Mouse (Mus musculus) heart, embryonic 16.5 days (tissue): ENCODE data around the gene Rpp38. TPM values are rescaled to one million over a fixed set of nuclear protein-coding genes. Genes with fewer than 3 reads are reported as not detected.

Experiments
- ATAC-seq: fragments of 200-750 bp; cut with Nextera tagmentation; replicated peaks from 2 replicates; pipeline ENCODE4 v1.8.0; 2017; ENCODE audit warnings: moderate number of reproducible peaks; ENCODE audit not compliant: insufficient read depth, low FRiP score; ENCODE audit errors: extremely low read depth
- H3K27ac ChIP-seq: fragments of 300-500 bp; sonication (generic); 2 replicates; pipeline ENCODE4 v1.5.1; 2014; ENCODE audit warnings: mild to moderate bottlenecking, low read length, control low read depth, moderate library complexity
- H3K27me3 ChIP-seq: fragments of 300-500 bp; sonication (generic); 2 replicates; pipeline ENCODE4 v1.6.1; 2014; ENCODE audit warnings: low read length, mixed read lengths; ENCODE audit not compliant: control insufficient read depth, insufficient read depth
- H3K36me3 ChIP-seq: fragments of 300-500 bp; sonication (generic); 2 replicates; pipeline ENCODE4 v1.6.1; 2014; ENCODE audit not compliant: control insufficient read depth, insufficient read depth
- H3K4me1 ChIP-seq: fragments of 300-500 bp; sonication (generic); 2 replicates; pipeline ENCODE4 v1.6.1; 2014; ENCODE audit warnings: low read length, mixed read lengths; ENCODE audit not compliant: control insufficient read depth, insufficient read depth
- H3K4me2 ChIP-seq: fragments of 300-500 bp; sonication (generic); 2 replicates; pipeline ENCODE4 v1.6.1; 2014; ENCODE audit warnings: low read depth, mild to moderate bottlenecking, control low read depth, low read length
- H3K4me3 ChIP-seq: fragments of 300-500 bp; sonication (generic); 2 replicates; pipeline ENCODE4 v1.5.1; 2014; ENCODE audit warnings: mild to moderate bottlenecking, control low read depth, low read length
- H3K9ac ChIP-seq: fragments of 300-500 bp; sonication (generic); 2 replicates; pipeline ENCODE4 v1.6.1; 2014; ENCODE audit warnings: low read length, control low read depth
- H3K9me3 ChIP-seq: fragments of 300-500 bp; sonication (generic); replicated peaks from 2 replicates; pipeline ENCODE4 v1.6.1; 2016; ENCODE audit warnings: low read length; ENCODE audit not compliant: control insufficient read depth
- WGBS: fragments of 180-500 bp; shearing (Covaris S2); extraction: QIAGEN DNeasy Blood & Tissue Kit; methylation state at CpG from one replicate; pipeline ENCODE4 v1.1.7; 2014; 5-methylcytosine and 5-hydroxymethylcytosine counted together
- polyA plus RNA-seq: library from polyadenylated mRNA; unstranded; fragments of >200 nt; fragmentation: Nextera tagmentation; extraction: Ambion mirVana; gene quantifications from 2 replicates; pipeline ENCODE4 v1.2.1, GENCODE M21; 2015

Rpp38 gene
- polyA plus RNA-seq, 1 experiment from 2014 or later, result 11.9 TPM

GRCm38 (mm10) chr2:3305426-3306025, 26.9 kb downstream of the Rpp38 start:
- Histone ChIP-seq H3K27ac (no peak overlapping the region), H3K4me1 (no peaks in the 10 kb centered on the region), H3K9me3 (no peaks in the 10 kb centered on the region), H3K4me2 (no peak overlapping the region), H3K27me3 (no peaks in the 10 kb centered on the region), H3K9ac (no peak overlapping the region), H3K36me3 (peaks cover 11% of the 10 kb centered on the region), H3K4me3 (no peak overlapping the region)
- no peak for ATAC-seq
- 58% methylated on average over 3 of the region's 3 CpGs for whole genome bisulfite sequencing

- H3K27me3 ChIP-seq, result no peaks in the 10 kb centered on the region
- H3K4me2 ChIP-seq, result no peak overlapping the region
- no peak overlapping the region for H3K27ac ChIP-seq
- no peak overlapping the region for H3K9ac ChIP-seq
- H3K4me1 ChIP-seq, result no peaks in the 10 kb centered on the region
- H3K9me3 ChIP-seq, result no peaks in the 10 kb centered on the region
- H3K36me3 ChIP-seq, result no peaks in the 10 kb centered on the region
- WGBS, result 87% methylated on average over 7 of the region's 7 CpGs
- H3K4me3 ChIP-seq, result no peak overlapping the region
- ATAC-seq, result no peak
Observed at GRCm38 (mm10) chr2:3295826-3296225, 36.6 kb downstream of the Rpp38 start.

- H3K4me1 ChIP-seq, result no peaks in the 10 kb centered on the region
- no peak for ATAC-seq
- H3K36me3 ChIP-seq, result no peaks in the 10 kb centered on the region
- 53% methylated on average over 1 of the region's 1 CpGs for WGBS
- H3K27ac ChIP-seq, result no peak overlapping the region
- no peak overlapping the region for H3K4me2 ChIP-seq
- H3K9ac ChIP-seq, result no peak overlapping the region
- H3K4me3 ChIP-seq, result no peak overlapping the region
- no peaks in the 10 kb centered on the region for H3K9me3 ChIP-seq
- H3K27me3 ChIP-seq, result no peaks in the 10 kb centered on the region
Observed at GRCm38 (mm10) chr2:3292170-3292569, 40.3 kb downstream of the Rpp38 start.

DNA sequence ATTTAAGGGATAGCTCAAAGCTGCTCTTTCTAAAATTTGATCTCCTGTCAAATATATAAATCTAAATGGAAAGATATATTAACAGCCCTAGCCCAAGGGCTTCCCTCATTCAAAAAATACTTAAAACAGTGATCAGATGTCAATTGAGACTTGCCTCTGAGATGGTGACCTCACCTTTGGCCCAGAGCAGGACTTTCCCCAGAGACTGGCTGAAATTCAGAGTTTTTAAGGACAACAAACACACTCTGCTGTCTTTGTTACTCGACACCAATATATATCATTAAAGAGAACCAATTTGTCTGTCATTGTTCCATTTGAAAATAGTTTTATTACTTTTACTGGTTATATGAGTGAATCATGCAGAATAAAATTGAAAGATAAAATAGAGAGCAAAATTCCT, 42.9 kb downstream of the Rpp38 start:
- H3K4me2 ChIP-seq, result no peak overlapping the region
- 72% methylated on average over 1 of the region's 1 CpGs for WGBS
- H3K36me3 ChIP-seq, result no peaks in the 10 kb centered on the region
- ATAC-seq, result no peak
- H3K27me3 ChIP-seq, result no peaks in the 10 kb centered on the region
- no peak overlapping the region for H3K4me3 ChIP-seq
- peaks cover 8% of the 10 kb centered on the region for H3K4me1 ChIP-seq
- H3K9me3 ChIP-seq, result no peaks in the 10 kb centered on the region
- H3K9ac ChIP-seq, result no peak overlapping the region
- no peak overlapping the region for H3K27ac ChIP-seq

GRCm38 (mm10) chr2:3286243-3286642, 46.2 kb downstream of the Rpp38 start:
- H3K27ac ChIP-seq, result no peak overlapping the region
- H3K9me3 ChIP-seq, result no peaks in the 10 kb centered on the region
- H3K9ac ChIP-seq, result no peak overlapping the region
- 63% methylated on average over 2 of the region's 2 CpGs for WGBS
- peaks cover 15% of the 10 kb centered on the region for H3K4me1 ChIP-seq
- no peaks in the 10 kb centered on the region for H3K36me3 ChIP-seq
- no peak overlapping the region for H3K4me3 ChIP-seq
- ATAC-seq, result no peak
- no peak overlapping the region for H3K4me2 ChIP-seq
- no peaks in the 10 kb centered on the region for H3K27me3 ChIP-seq

DNA sequence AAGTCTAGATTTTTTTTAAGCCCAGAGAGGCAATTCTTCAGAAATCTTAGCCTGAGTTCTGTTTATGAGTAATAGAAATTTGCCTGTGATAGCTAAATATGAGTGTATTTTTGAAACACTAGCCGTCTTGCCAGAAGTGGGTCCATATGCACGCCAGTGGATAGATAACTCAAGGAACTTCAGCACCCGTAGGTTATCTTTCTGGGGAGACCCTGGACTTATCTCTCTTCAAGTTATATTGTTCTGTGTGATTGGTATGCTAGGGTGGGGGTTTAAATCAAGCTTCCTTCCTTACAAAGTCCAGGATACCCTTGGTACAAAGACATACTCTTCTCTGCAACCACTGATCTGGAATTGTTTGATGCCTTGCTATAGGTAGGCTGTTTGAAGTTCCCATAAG, 46.7 kb downstream of the Rpp38 start:
- H3K4me1 ChIP-seq, result peaks cover 15% of the 10 kb centered on the region
- peak overlapping the region; percentile 93 for H3K9ac ChIP-seq
- 30% methylated on average over 3 of the region's 3 CpGs for WGBS
- H3K27me3 ChIP-seq, result no peaks in the 10 kb centered on the region
- H3K4me2 ChIP-seq, result peak overlapping the region; percentile 78
- no peaks in the 10 kb centered on the region for H3K9me3 ChIP-seq
- H3K36me3 ChIP-seq, result no peaks in the 10 kb centered on the region
- peak overlapping the region; percentile 98 for H3K4me3 ChIP-seq
- no peak for ATAC-seq
- 0 out of 2 replicates have a peak overlapping the region, but pooled peaks have one; percentile 10 for H3K27ac ChIP-seq

GRCm38 (mm10) chr2:3285181-3285530, 47.3 kb downstream of the Rpp38 start:
- H3K4me1 ChIP-seq, result peaks cover 15% of the 10 kb centered on the region
- H3K9me3 ChIP-seq, result no peaks in the 10 kb centered on the region
- H3K36me3 ChIP-seq, result no peaks in the 10 kb centered on the region
- H3K4me3 ChIP-seq, result peak overlapping the region; percentile 98
- WGBS, result 3% methylated on average over 6 of the region's 6 CpGs
- H3K9ac ChIP-seq, result peak overlapping the region; percentile 93
- no peaks in the 10 kb centered on the region for H3K27me3 ChIP-seq
- H3K27ac ChIP-seq, result peak overlapping the region; percentile 91
- ATAC-seq, result no peak
- H3K4me2 ChIP-seq, result peak overlapping the region; percentile 78

DNA sequence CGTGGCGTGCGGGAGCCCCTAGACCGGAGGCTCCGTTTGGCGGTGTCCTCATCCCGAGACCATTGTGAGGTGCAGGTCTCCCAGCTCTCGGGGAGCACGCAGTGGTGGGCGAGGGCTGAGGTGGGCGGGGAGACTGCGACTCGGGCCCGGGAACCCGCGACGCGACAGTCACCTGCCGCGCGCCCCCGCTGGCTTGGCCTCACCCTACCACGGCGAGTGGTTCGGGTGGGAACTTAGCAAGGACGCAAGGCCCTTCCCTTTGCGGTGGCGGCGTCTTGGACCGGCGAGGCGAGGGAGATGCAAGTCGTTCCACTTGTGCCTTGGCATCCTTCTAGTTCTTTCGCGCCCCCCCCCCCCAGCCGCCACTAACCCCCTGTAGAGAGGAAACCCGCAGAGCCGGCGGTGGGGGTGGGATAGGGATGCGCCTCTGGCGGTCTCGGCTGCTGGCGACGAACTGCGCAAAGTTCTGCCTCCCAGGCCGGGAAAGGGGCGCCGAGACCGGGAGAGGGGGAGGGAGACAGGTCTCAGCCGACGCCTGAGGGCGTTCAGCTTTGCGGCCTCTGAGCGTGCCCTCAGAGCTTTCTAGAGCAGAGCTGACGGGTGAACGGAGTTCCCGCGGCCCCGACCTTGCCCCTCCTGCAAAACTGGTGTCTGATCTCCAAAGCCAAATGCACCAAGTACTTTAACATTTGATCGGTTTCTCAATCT, 47.8 kb downstream of the Rpp38 start:
- peak; percentile 1; the same call in 1 of the 2 replicates for ATAC-seq
- Histone ChIP-seq H3K27me3 (no peaks in the 10 kb centered on the region), H3K36me3 (no peaks in the 10 kb centered on the region), H3K27ac (peak overlapping the region; percentile 91), H3K9me3 (no peaks in the 10 kb centered on the region), H3K4me1 (peaks cover 15% of the 10 kb centered on the region), H3K9ac (peak overlapping the region; percentile 93), H3K4me3 (peak overlapping the region; percentile 98), H3K4me2 (peak overlapping the region; percentile 78)
- WGBS, result 0% methylated on average over 59 of the region's 60 CpGs

DNA sequence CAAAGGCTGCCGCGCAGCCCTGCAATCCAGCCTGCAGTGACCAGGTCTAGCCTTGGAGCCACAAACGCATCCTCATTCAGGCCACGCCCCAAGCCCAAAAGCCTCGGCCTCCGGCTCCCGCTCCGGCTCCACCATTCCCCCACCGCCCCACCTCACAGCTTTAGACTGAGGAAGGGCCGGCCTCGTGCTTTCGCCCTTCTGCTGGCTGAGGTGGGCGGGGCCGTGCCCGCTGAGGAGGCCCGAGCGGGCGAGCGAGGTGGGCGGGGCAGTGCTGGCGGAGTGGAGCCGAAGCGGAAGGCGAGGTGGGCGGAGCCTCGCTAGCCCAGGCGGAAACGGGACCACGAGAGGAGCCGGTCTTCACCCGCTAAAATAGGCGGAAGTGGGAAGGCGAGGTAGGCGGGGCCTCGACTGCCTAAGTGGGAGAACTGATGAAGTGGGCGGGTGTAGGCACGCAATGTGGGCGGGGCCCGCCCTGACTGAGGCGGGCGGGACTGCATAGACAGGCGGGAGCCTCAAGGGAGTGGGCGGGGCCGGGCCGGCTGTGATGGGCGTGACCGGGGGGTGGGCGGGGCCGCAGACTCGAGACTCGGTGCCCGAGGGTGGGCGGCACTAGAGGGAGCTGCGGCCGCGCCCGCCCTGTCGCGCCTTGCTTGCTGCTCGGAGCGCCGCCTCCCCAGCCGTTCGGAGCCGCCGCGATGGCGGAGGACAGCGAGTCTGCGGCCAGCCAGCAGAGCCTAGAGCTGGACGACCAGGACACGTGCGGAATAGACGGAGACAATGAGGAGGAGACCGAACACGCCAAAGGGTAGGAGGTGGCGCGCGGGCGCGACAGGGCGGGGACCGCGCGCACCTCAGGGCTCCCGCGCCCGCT, 48.6 kb downstream of the Rpp38 start, which contains the start of gene Nmt2:
Nmt2 (plus strand) TSS at position 611 of the 871 bp plus-strand sequence.
- Histone ChIP-seq H3K27me3 (no peaks in the 10 kb centered on the region), H3K36me3 (no peaks in the 10 kb centered on the region), H3K9me3 (no peaks in the 10 kb centered on the region), H3K9ac (peak within 1 kb of the TSS; percentile 93), H3K4me1 (peaks cover 15% of the 10 kb centered on the region), H3K4me3 (peak within 1 kb of the TSS; percentile 98), H3K27ac (peak within 1 kb of the TSS; percentile 91), H3K4me2 (peak within 1 kb of the TSS; percentile 89)
- ATAC-seq, result peak; percentile 98
- under 1% methylated on average over 82 of the region's 88 CpGs for WGBS
